Mouse (Mus musculus) bone marrow macrophage, adult 2 months (primary cell): ENCODE measurements at regions not wholly inside any gene's neighbourhood (a gene's known extent, or its start where the extent isn't known, plus 50 kb on each side); places are given as distances from the start of the nearest gene placed in this dataset.

Experiments
- CTCF ChIP-seq: IDR thresholded peaks from 2 replicates; pipeline ENCODE4 v1.5.1; 2012; ENCODE audit warnings: low read depth, mild to moderate bottlenecking, low read length, moderate library complexity
- POLR2A ChIP-seq: IDR thresholded peaks from 2 replicates; pipeline ENCODE4 v1.6.1; 2012; ENCODE audit warnings: mild to moderate bottlenecking, low read depth, low read length, borderline replicate concordance

DNA sequence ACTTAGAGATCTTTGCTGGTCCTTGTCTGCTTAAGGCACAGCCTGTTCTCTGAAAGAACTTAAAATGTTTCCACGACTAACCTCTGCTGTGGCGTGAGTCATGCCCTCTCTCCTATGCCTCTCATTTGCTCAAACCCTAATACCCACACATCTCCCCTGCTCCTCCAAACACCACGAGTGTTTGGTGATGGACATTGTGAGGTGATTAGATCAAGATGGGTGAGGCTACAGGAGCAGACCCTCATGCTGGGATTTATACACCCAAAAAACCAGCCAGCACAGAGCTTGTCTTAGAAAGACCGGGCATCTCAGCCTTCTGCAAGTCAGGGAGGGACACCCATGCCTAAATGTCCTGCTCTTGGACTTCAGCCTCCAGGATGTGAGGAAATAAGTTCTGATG is 165.5 kb upstream of the Ankrd50 start:
- no peak for TF ChIP-seq CTCF
- TF ChIP-seq POLR2A: no peak
